Mouse (Mus musculus) urinary bladder, postnatal 25 days (tissue): Measurements from ENCODE around the gene Rpe65.

ENCODE experiments used
- DNase-seq: peaks from one replicate; pipeline ENCODE4 v3.0.0; 2022; ENCODE audit warnings: low spot score

Gene Rpe65

DNA sequence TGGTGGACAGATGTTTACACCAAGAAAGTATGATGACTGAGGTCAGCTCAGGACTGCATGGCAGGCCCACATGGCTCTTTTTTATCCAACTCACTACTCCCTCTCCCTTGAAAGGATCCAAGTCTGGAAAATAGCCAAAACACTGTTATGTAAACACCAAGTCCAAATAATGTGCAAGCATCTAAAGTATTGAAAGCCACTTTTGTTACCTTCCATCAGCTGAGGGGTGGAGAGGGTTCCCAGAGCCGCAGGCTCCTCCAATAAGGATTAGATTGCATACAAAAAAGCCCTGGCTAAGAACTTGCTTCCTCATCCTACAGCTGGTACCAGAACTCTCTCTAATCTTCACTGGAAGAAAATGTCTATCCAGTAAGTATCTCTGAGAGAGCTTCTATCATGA lies at the start of gene Rpe65:
Gene Rpe65 (plus strand): TSS at position 301 of the 400 bp plus-strand sequence.
- no peak for DNase-seq

DNA sequence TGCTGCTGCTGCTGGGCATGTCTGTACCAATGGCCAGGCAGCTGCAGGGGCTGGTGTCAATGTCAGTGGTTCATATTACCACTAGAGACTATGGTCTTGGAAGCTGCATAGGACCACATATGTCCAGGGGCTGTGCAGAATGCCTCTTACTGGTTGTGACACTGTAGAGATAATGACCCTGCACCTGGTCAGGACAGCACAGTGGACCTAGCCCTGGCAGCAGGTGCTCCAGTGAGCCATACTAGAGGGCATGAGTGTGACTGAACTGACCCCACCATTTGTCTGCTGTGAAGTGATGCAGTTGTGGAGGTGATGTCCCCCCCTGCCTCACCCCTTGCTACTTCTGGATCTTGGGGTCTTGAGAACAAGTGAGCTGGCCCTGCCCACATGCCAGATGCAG lies 48.8 kb upstream of the Rpe65 start:
- DNase-seq, result no peak

GRCm38 (mm10) chr3:159614977-159615376 lies 16.0 kb downstream of the Rpe65 start:
- no peak for DNase-seq

DNA sequence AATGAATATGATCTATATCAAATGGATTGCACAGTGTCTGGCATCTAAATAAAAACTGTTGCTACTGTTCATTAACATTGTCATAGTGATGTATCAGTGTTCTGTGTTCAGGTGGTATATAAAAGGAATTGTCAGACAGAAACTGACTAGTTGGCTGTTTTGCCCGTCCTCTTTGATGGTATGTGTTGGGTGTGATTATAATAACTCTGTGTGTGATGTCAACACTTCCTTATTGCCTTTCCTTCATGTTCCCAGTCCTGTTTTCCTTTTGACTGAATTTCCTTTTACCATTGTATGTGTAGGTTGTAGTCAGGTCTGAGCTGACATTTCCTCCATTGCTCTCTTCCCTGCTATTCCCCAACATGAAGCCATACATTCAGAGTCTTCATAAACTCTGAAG lies 22.1 kb downstream of the Rpe65 start:
- no peak for DNase-seq

DNA sequence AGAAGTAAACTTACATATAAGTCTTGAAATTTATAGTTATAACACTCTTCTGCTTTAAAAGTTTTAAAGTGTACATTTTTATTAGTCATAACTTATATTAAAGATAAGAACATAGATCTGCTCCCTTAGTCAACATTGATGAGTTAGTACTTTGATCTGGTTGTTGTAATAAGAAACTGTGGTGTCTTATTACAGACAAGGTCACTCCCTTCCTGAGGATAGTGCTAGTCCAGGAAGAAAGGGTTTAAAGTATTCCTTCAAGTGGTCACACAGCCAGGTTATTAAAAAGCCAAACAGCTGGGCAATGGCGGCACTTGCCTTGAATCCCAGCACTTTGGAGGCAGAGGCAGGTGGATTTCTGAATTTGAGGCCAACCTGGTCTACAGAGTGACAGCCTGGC lies 25.0 kb downstream of the Rpe65 start:
- DNase-seq, result no peak

- no peak for DNase-seq
Measured at GRCm38 (mm10) chr3:159660741-159661140, 61.8 kb downstream of the Rpe65 start.

DNA sequence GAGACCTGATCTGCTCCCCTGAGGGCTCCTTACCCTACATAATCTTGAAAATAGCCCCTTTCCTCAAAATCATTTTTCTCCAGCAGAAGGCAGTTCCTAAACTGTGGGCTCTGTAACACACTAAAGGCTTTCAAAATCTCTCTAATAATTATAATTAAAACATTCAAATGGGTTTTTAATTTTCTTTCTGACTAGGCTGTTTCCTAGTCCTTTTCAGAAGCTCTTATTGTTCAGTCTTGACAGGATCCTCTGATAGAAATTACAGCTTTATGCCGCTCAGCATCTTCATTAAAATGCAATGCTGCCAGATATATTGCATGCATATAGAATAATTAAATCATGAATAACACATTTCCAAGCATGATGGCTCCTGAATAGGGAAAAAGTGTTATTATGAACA lies 64.4 kb downstream of the Rpe65 start:
- no peak for DNase-seq
